Mouse (Mus musculus): ENCODE measurements at regions not wholly inside any gene's neighbourhood (a gene's known extent, or its start where the extent isn't known, plus 50 kb on each side); places are given as distances from the start of the nearest gene placed in this dataset.

- in situ Hi-C loops (cut with MboI, MseI) = no loop called here
These were observed 227.2 kb upstream of the Foxq1 start for GRCm38 (mm10) chr13:31328756-31329155.

- in situ Hi-C loops (cut with MboI, MseI) = no loop called here
These were observed 225.2 kb upstream of the Foxq1 start for GRCm38 (mm10) chr13:31330731-31331130.

GRCm38 (mm10) chr13:31334981-31335380 lies 221.0 kb upstream of the Foxq1 start:
- in situ Hi-C loops (cut with MboI, MseI) = no loop called here

- in situ Hi-C loops (cut with MboI, MseI) = no loop called here
These were observed 218.3 kb upstream of the Foxq1 start for GRCm38 (mm10) chr13:31337631-31338030.

GRCm38 (mm10) chr13:31339386-31339785 lies 216.5 kb upstream of the Foxq1 start:
- in situ Hi-C loops (cut with MboI, MseI) = no loop called here

- in situ Hi-C loops (cut with MboI, MseI) = no loop called here
These were observed 216.0 kb upstream of the Foxq1 start for GRCm38 (mm10) chr13:31339901-31340300.

GRCm38 (mm10) chr13:31340363-31340948 lies 215.5 kb upstream of the Foxq1 start:
- in situ Hi-C loops (cut with MboI, MseI) = no loop called here

GRCm38 (mm10) chr13:31341282-31342100 lies 214.4 kb upstream of the Foxq1 start:
- in situ Hi-C loops (cut with MboI, MseI) = no loop called here

GRCm38 (mm10) chr13:31346205-31346604 lies 209.7 kb upstream of the Foxq1 start:
- in situ Hi-C loops (cut with MboI, MseI) = no loop called here

- in situ Hi-C loops (cut with MboI, MseI) = no loop called here
These were observed 208.9 kb upstream of the Foxq1 start for GRCm38 (mm10) chr13:31347000-31347399.

- in situ Hi-C loops (cut with MboI, MseI) = no loop called here
These were observed 206.3 kb upstream of the Foxq1 start for GRCm38 (mm10) chr13:31349671-31350070.

- in situ Hi-C loops (cut with MboI, MseI) = no loop called here
These were observed 204.5 kb upstream of the Foxq1 start for GRCm38 (mm10) chr13:31351481-31351880.

- in situ Hi-C loops (cut with MboI, MseI) = no loop called here
These were observed 203.1 kb upstream of the Foxq1 start for GRCm38 (mm10) chr13:31352825-31353224.

- in situ Hi-C loops (cut with MboI, MseI) = no loop called here
These were observed 196.6 kb upstream of the Foxq1 start for GRCm38 (mm10) chr13:31359353-31359752.

GRCm38 (mm10) chr13:31362386-31362785 lies 193.5 kb upstream of the Foxq1 start:
- in situ Hi-C loops (cut with MboI, MseI) = no loop called here

GRCm38 (mm10) chr13:31364369-31364768 lies 191.6 kb upstream of the Foxq1 start:
- in situ Hi-C loops (cut with MboI, MseI) = no loop called here

GRCm38 (mm10) chr13:31367226-31367625 lies 188.7 kb upstream of the Foxq1 start:
- in situ Hi-C loops (cut with MboI, MseI) = no loop called here

GRCm38 (mm10) chr13:31369182-31369581 lies 186.8 kb upstream of the Foxq1 start:
- in situ Hi-C loops (cut with MboI, MseI) = no loop called here

GRCm38 (mm10) chr13:31370873-31371272 lies 185.1 kb upstream of the Foxq1 start:
- in situ Hi-C loops (cut with MboI, MseI) = no loop called here

GRCm38 (mm10) chr13:31374006-31374405 lies 181.9 kb upstream of the Foxq1 start:
- in situ Hi-C loops (cut with MboI, MseI) = no loop called here

- in situ Hi-C loops (cut with MboI, MseI) = no loop called here
These were observed 162.3 kb upstream of the Foxq1 start for GRCm38 (mm10) chr13:31393421-31394215.

- in situ Hi-C loops (cut with MboI, MseI) = no loop called here
These were observed 159.6 kb upstream of the Foxq1 start for GRCm38 (mm10) chr13:31396216-31396910.

Data from T-helper 1 cell (primary cell).